Mouse (Mus musculus) megakaryocyte progenitor cell, adult 5-6 weeks (primary cell): ENCODE measurements around the gene Rnf169. TPM values are rescaled to one million over a fixed set of nuclear protein-coding genes. Genes with fewer than 3 reads are reported as not detected.
"Not testable (repeated sequence)": the region's sequence is repeated elsewhere in the genome, so short reads cannot be mapped to it uniquely, and the experiment has no call there.

Experiments
- ATAC-seq: replicated peaks from 2 replicates; pipeline ENCODE4 v1.8.0; 2016; ENCODE audit warnings: mild to moderate bottlenecking, moderate TSS enrichment, inconsistent platforms; ENCODE audit not compliant: poor library complexity
- total RNA-seq, 2 experiments: library from RNA; stranded (forward) in 1 of 2; stranded (reverse) in 1 of 2; fragments of 157-497, 149-512 nt in 1 of 2; fragments of 200-1000 nt in 1 of 2; gene quantifications; 2 replicates each; pipeline versions ENCODE4 v1.2.3 to v1.2.4; 2015 to 2017

The Rnf169 gene
- total RNA-seq, 2 experiments from 2014 or later = 13.3 to 14.1 TPM

GRCm38 (mm10) chr7:99953442-99954098 lies 26.7 kb downstream of the Rnf169 start:
- ATAC-seq = no peak

- ATAC-seq = no peak; the same call in 1 of the 2 replicates
Measured at GRCm38 (mm10) chr7:99947329-99947728, 32.9 kb downstream of the Rnf169 start.

- ATAC-seq = no peak
Measured at GRCm38 (mm10) chr7:99946356-99946755, 33.9 kb downstream of the Rnf169 start.

GRCm38 (mm10) chr7:99945939-99946338 lies 34.3 kb downstream of the Rnf169 start:
- no peak for ATAC-seq

DNA sequence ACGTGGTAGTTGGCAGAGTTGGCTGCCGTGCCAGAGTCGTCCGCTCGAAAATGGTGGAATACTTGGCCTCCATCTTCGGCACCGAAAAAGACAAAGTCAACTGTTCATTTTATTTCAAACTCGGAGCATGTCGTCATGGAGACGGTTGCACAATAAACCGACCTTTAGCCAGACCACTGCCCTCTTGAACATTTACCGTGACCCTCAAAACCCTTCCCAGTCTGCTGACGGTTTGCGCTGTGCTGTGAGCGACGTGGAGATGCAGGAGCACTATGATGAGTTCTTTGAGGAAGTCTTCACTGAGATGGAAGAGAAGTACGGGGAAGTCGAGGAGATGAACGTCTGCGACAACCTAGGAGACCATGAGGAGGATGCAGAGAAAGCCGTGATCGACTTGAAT lies 35.2 kb downstream of the Rnf169 start:
- ATAC-seq = not testable (repeated sequence)

DNA sequence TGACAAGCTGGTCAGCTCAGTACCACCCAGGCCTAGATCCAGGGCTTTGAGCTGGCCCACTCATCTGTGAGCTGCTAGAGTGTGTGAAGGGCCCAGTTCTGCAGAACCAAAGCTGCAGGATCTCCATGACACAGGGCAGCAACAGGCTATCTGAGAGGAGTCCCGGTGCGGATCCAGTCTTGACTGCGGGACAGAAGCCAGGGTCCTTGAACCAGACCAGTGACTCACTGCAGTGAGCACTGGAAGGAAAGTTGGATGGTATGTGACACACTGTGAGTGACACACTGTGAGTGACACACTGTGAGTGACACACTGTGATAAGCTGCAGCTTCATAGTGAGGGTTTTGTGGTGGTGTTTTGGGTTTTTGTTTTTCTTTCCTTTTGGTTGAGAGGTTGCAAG lies 35.7 kb downstream of the Rnf169 start:
- no peak for ATAC-seq

- no peak for ATAC-seq
Measured at GRCm38 (mm10) chr7:99940669-99941068, 39.6 kb downstream of the Rnf169 start.

- ATAC-seq = no peak
Measured at GRCm38 (mm10) chr7:99935758-99936157, 44.5 kb downstream of the Rnf169 start.

- peak; percentile 66 for ATAC-seq
Measured at GRCm38 (mm10) chr7:99926916-99927714, 53.1 kb downstream of the Rnf169 start.

DNA sequence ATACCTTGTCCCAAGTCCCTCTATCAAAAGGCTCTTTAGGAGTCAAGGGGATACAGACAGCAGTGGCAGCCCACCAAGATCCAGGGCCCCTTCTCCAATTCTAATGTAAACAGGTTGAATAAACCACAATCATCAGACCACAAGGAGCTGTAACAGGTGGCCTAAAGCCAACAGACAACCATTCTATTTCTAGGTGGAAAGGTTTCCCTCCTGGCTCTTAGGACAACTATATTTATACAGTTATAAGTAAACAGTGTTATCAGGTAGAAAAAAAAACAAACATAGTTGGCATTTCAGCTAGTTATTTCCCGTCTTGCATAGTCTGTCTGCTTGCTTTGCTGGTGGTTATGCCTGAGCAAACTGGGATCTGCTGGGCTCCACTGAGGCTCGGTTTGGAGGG lies 59.8 kb downstream of the Rnf169 start:
- ATAC-seq = no peak

GRCm38 (mm10) chr7:99919971-99920370 lies 60.3 kb downstream of the Rnf169 start:
- ATAC-seq = no peak

DNA sequence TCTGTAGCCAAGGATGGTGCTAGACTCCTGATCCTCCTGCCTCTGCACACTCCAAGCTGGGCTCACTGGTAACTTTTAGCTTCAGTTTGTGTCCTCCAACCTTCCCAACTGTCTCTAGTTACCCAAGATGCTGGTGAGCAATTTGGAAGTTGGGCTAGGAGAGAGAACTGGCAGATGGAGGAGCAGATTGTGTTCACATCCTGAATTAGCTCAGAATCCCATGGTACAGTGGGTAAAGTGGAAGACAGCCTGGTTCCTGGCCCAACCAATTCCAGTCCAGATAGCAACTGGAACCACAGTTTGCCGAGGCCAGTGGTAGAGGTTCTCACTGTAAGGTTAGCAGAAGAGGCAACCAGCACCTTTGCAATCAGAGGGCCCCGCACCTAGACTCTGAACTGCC lies 61.1 kb downstream of the Rnf169 start:
- ATAC-seq = no peak

DNA sequence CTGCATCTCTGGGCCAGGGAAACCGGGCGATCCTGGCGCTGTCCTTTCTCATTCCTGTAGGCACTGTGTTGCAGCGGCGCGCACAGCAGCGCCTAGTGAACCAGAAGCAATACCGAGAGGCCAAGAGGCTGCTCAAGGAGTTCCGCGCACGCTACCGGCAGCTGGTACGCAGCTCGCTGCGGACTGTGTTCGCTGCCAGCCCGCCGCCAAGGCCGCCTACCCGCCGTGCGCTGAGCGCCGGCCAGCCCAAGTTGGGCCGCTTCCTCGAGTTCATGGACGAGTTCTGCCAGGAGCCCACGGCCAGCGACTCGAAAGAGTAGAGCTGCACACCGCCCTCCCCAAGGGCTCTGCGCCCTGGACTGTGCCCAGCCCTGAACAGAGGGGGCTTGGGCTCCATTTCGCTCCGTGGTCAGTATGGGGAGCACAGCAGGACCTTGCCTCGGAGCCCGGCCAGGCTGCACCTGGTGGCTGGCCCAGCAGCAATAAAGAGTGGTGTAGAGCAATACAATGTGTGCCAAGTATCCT lies 62.9 kb downstream of the Rnf169 start:
- peak; percentile 35; the same call in 1 of the 2 replicates for ATAC-seq

DNA sequence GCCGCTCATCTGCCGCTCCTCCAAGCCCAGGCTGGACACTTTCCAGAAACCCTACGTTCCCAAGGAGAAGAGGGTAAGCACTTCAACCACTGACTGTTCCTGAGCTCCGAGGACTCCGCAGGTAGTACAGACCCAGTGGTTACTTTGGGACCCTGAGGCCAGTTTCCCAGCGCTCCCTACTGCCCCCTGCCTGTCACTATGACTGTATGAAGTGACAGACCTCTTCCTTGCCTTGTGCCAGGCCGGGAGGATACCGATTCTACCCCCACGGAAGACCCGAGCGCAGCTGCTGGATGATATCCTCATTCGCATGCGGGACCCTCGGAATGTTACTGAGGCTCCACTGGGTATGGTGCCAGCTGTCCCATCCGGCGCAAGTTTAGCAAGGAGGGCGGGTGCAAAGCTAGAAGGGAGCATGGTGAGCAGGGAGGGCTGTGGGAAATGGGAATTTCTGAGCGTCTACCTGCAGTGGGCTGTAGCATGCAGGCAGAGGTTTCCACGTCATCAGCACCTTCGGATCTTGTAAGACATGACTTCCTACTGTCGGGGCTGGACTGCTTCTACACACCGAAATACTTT lies 63.4 kb downstream of the Rnf169 start:
- ATAC-seq = peak; percentile 71

DNA sequence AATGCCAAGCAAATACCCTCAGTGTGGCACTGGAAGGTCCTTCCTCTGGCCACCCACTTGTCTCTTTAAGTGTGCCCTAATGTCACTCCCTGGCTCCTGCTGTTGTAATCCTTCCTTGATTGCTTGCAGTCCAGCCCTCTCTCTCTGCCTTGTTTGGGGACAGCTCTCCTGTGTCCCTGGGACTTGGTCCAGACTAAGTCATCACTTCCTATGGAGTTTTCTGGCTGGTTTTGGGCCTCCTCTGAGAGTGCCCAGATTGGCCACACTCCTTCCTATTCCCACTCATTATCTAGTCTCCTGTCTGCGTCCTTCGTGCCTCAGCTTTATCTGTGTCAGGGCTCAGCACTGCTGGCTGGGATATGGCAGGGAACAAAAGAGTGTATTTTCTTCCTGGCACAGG lies 64.7 kb downstream of the Rnf169 start:
- no peak for ATAC-seq

DNA sequence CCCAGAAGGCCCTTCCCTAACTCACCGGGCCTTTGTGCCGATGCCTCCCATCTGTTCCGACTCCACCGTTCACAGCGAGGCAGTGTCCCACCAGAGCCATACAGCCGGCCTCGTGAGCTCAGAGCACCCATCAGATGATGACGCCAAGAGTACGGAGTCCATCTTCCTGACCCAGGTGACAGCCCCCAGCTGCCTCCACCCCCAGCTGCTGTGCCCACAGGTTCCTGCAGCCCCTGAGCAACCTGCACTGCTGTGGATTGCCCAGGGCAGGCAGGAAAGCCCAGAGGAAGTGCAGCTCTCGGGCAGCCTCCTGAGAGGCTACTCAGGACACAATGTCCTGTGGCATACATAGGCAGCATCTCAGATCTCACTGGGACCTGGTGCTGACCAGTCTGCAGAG lies 65.9 kb downstream of the Rnf169 start:
- ATAC-seq = no peak

GRCm38 (mm10) chr7:99911038-99911437 lies 69.2 kb downstream of the Rnf169 start:
- no peak for ATAC-seq

- ATAC-seq = peak; percentile 85
Measured at GRCm38 (mm10) chr7:99907463-99907862, 72.8 kb downstream of the Rnf169 start.

GRCm38 (mm10) chr7:99906346-99906745 lies 73.9 kb downstream of the Rnf169 start:
- no peak for ATAC-seq

DNA sequence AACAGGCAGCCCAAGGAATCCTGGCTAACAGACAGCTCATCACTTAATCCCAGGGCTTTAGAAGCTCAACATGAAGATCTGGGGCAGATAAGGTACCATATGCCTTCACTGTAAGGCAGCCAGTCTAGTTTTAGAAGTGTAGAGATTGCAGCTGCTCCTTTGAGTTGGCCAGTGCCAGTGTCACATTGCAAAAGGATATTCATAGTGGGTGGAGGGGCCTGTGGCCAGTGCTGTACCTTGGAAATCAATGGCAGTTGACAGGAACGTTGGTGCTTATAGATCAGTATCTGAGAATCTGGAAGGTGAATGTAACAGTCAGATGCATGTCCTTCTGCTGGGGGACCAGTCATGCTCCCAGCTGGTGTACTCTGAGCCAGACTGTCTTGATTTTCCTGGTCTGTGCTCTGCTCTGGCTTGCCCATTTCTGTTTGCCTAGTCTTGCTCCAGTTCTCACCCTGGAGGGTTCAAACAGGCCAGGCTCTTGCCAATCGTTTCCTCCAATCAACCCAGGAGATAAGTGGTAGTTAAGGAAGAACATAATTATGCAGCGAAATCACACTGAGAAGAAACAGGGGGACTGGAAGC lies 75.7 kb downstream of the Rnf169 start:
- no peak for ATAC-seq

DNA sequence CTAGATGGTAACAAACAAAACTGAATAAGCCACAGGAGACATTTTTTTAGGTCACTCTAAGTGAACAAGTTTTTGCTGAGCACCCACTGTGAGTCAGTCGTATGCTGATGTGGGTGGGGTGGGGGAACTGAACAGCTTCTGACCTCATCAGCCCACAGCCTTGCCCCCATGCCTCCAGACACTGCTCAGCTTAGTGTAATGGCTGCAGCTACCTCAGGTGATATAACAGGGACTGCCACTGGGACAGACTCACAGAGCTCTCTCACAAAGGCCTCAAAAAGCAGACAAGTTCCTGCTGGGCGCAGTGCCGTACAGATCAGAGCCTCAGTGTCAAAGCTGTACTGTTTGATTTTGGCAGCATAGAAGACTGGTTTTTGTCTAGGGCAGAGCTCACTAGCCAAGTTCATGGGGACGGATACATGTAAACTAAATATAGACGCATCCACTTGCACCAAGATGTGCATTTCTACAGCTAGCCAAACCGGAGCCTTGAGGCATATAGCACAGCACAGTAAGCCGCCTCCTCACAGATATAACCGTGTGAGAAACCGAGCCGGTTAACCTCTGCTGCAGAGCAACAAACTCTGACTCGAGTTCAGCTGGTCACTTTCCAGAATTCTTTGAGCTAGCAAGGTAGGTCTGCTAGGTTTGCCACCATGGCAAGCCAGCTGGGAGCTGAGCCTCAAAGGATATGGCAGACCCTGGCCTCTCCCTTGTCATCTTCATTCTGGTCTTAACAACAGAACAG lies 77.2 kb downstream of the Rnf169 start:
- no peak for ATAC-seq
